Comparison of ENCODE assay signal across 26 mouse cellular contexts in the genomic region with DNA sequence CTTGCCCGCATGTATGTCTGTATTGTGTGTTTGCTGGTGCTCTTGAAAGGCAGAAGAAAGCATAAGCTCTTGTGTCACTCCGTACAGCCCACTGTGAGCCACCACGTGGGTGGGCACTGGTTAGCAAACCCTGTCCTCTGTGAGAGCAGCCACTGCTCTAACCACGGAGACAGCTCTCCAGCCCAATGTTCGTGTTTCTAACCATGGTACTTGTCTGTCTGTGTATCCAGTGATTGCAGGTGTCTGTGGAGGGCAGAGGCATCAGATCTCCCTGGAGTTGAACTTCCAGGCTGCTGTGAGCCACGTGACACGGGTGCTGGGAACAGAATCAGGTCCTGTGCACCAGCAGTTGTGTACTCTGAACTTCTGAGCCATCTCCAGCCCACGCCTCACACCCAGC. TPM values are rescaled to one million over a fixed set of nuclear protein-coding genes. Genes with fewer than 3 reads are reported as not detected.
"Had no signal": no experiment of that assay in that cellular context is flagged by ENCODE, and none has a peak within 500 bp of the region (broad histone marks: within the 10 kb centered on the region; RNA-seq: fewer than 3 reads in every experiment).

No protein-coding gene starts in this region.

- ATAC-seq: hindbrain, embryonic 16.5 days; inflammation-experienced regulatory T-cells, adult 6 months; intestine, embryonic 15.5 days; intestine, postnatal 0 days had no signal

- DNase-seq: gastrocnemius, adult 2 months; gastrocnemius, postnatal 10 days; gastrocnemius, postnatal 25 days; heart, adult 2 months; heart, postnatal 10 days; heart, postnatal 4 days; kidney, adult 18-20 months; kidney, adult 8-10 months; kidney, postnatal 25 days; kidney, postnatal 4 days; layer of hippocampus, postnatal 36 days; left cerebral cortex, postnatal 4 days had no signal

- H3K9ac ChIP-seq: hindbrain, embryonic 12.5 days; hindbrain, embryonic 14.5 days; intestine, embryonic 15.5 days; limb, embryonic 13.5 days; limb, embryonic 15.5 days had no signal

- H3K27ac ChIP-seq: gastrocnemius, adult 2 months; heart, adult 2 months; hindbrain, embryonic 10.5 days; hindbrain, embryonic 12.5 days; hindbrain, embryonic 14.5 days; intestine, embryonic 15.5 days; kidney, postnatal 0 days; layer of hippocampus, adult 2 months; limb, embryonic 13.5 days; limb, embryonic 15.5 days had no signal

- H3K4me2 ChIP-seq: heart, embryonic 11.5 days; hindbrain, embryonic 12.5 days; hindbrain, embryonic 14.5 days; intestine, embryonic 15.5 days; limb, embryonic 13.5 days; limb, embryonic 15.5 days had no signal

- H3K9me3 ChIP-seq: hindbrain, embryonic 10.5 days; hindbrain, embryonic 12.5 days; intestine, embryonic 15.5 days; limb, embryonic 13.5 days; limb, embryonic 15.5 days had no signal

- H3K4me3 ChIP-seq: gastrocnemius, adult 2 months; heart, adult 2 months; hindbrain, embryonic 10.5 days; hindbrain, embryonic 12.5 days; intestine, embryonic 15.5 days; layer of hippocampus, adult 2 months; limb, embryonic 13.5 days; limb, embryonic 15.5 days had no signal

- H3K27me3 ChIP-seq: hindbrain, embryonic 12.5 days; intestine, embryonic 15.5 days; limb, embryonic 13.5 days; limb, embryonic 15.5 days had no signal

RNA-seq across cellular contexts. Expression of gene D930020B18Rik, which starts 59.1 kb away (rescaled TPM):
- polyA plus RNA-seq: heart, adult 2 months; heart, embryonic 11.5 days; heart, embryonic 14.5 days; hindbrain, embryonic 10.5 days; liver, adult 2 months had no signal
